Mouse (Mus musculus) stomach, postnatal 0 days (tissue): ENCODE measurements around the gene 0610030E20Rik.

Experiments used
- CTCF ChIP-seq: IDR thresholded peaks from 2 replicates; pipeline ENCODE4 v1.5.1; 2016; ENCODE audit warnings: antibody characterized with exemption, low read depth, mild to moderate bottlenecking, moderate library complexity
- EP300 ChIP-seq: optimal IDR thresholded peaks from 2 replicates; pipeline ENCODE3; 2016; ENCODE audit warnings: antibody characterized with exemption

DNA sequence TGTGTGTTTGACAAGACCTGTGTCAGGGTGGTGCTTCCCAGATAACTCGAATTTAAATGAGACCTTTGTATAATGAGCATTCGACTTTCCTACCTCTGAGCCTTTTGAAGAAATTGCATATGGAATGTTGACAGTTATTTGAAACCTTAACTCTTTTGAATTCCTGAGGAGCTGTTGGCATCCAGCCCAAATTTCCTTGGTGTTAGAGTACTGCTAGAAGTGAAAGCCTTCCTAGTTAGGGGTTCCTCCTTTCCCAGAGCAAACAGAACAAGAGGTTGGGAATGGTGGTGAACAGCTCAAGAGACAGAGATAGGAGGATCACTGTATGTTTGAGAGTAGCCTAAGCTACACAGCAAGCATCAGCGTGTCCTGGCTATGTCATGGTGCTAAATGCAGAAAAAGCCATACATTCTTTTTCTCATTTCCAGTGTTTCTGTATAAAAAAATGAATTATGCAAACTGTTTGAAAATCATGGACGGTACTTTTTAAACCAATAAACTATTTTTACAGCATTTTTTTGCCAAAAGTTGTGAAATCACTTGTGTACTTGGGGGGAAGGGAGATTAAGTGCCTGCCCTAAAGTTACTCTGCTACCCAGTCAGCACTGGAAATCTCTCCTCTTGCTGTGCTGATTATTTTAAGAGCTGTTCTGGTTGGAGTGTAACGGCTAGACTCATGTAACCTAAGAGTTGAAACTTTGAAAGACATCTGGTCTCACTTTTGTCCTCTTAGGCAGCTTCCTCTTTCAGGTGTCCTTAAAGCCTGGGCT is 5.7 kb downstream of the 0610030E20Rik start:
- TF ChIP-seq EP300 (no peak), CTCF (no peak)
